Mouse (Mus musculus) thymus, adult 2 months (tissue): ENCODE data around the gene Rae1.

Experiments
- CTCF ChIP-seq: fragments of 200-500 bp; IDR thresholded peaks from 2 replicates; pipeline ENCODE4 v1.5.1; 2012; ENCODE audit warnings: mild to moderate bottlenecking, control low read depth, low read length, moderate library complexity, borderline replicate concordance; ENCODE audit not compliant: control insufficient read depth, poor library complexity, insufficient read depth; ENCODE audit errors: extremely low read depth
- POLR2A ChIP-seq: fragments of 200-500 bp; IDR thresholded peaks from 2 replicates; pipeline ENCODE4 v1.6.1; 2012; ENCODE audit warnings: mild to moderate bottlenecking, low read length, control low read depth, moderate library complexity; ENCODE audit not compliant: control insufficient read depth, poor library complexity, insufficient read depth; ENCODE audit errors: extremely low read depth

DNA sequence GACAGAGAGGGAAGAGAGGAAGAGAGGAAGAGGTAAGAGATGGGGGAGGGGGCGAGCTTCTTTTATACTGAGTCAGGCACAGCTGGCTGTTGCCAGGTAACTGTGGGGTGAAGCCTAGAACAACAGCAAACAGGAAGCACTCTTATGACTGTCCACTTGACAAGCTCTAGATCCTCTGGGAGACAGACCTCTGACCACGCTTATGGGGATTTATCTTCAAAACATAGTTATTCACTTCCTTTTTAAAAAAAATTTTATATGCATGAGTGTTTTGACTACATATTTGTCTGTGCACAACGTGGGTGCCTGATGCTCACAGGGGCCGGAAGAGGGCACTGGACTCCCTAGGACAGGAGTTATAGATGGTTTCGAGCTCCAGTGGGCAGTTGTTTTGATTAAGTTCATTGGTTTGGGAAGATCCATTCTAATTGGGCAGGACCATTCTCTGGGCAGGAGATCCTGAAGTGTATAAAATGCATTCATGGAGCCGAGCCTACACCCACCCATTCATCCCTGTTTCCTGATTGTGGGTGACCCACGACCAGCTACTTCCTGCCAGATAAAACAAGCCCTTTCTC lies 23.2 kb upstream of the Rae1 start:
- TF ChIP-seq CTCF: no peak
- no peak for TF ChIP-seq POLR2A
